Mouse (Mus musculus) embryonic facial prominence, embryonic 10.5 days (tissue): ENCODE data around the gene Fgfr2. TPM values are rescaled to one million over a fixed set of nuclear protein-coding genes. Genes with fewer than 3 reads are reported as not detected.

Experiments used
- DNase-seq: peaks from one replicate; pipeline ENCODE4 v3.0.0-alpha.2; 2017; ENCODE audit warnings: low spot score
- H3K27ac ChIP-seq: fragments of 300-500 bp; sonication (generic); replicated peaks from 2 replicates; pipeline ENCODE4 v1.5.1; 2016; ENCODE audit warnings: mild to moderate bottlenecking
- H3K27me3 ChIP-seq: fragments of 300-500 bp; sonication (generic); replicated peaks from 2 replicates; pipeline ENCODE4 v1.6.1; 2016; ENCODE audit warnings: low read depth, mild to moderate bottlenecking; ENCODE audit not compliant: poor library complexity, severe bottlenecking
- H3K36me3 ChIP-seq: fragments of 300-500 bp; sonication (generic); replicated peaks from 2 replicates; pipeline ENCODE4 v1.6.1; 2016; ENCODE audit warnings: mild to moderate bottlenecking, moderate library complexity
- H3K4me1 ChIP-seq: fragments of 300-500 bp; sonication (generic); 2 replicates; pipeline ENCODE4 v1.6.1; 2016
- H3K4me3 ChIP-seq: fragments of 300-500 bp; sonication (generic); 2 replicates; pipeline ENCODE4 v1.5.1; 2016; ENCODE audit warnings: mild to moderate bottlenecking, moderate library complexity
- H3K9me3 ChIP-seq: fragments of 300-500 bp; sonication (generic); 2 replicates; pipeline ENCODE4 v1.6.1; 2016; ENCODE audit warnings: mild to moderate bottlenecking
- WGBS: fragments of 180-500 bp; shearing (Covaris S2); methylation state at CpG from one replicate; pipeline ENCODE4 v1.1.7; 2016; 5-methylcytosine and 5-hydroxymethylcytosine counted together
- polyA plus RNA-seq: library from polyadenylated mRNA; unstranded; fragments of >200 nt; fragmentation: Nextera tagmentation; extraction: Ambion mirVana; gene quantifications from 2 replicates; pipeline ENCODE4 v1.2.1, GENCODE M21; 2016

Gene Fgfr2
- polyA plus RNA-seq, 1 experiment from 2014 or later: 74.3 TPM

DNA sequence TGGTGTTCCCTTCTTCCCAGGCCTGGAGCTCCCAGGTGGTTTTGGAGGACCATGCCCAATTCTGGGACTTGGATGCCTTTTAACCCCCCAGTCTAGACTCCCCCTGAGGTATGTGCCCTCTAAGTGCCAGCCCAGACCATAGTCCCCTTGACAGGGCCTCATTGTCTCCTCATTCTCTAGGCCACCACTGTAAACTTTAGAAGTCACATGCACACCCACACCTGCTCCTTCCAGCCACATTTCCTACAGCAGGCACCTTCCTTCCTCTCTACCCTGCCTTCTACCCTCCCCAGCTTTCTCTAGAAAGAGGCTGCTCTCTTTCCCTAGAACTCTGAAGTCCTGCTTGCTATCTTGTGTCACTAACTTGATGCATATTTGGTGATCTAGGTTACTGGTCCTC is 2424.7 kb downstream of the Fgfr2 start:
- peaks cover 52% of the 10 kb centered on the region for H3K36me3 ChIP-seq
- no peak overlapping the region for H3K4me3 ChIP-seq
- peaks cover 63% of the 10 kb centered on the region for H3K4me1 ChIP-seq
- no peaks in the 10 kb centered on the region for H3K9me3 ChIP-seq
- H3K27ac ChIP-seq: no peak overlapping the region
- DNase-seq: no peak
- H3K27me3 ChIP-seq: no peaks in the 10 kb centered on the region

DNA sequence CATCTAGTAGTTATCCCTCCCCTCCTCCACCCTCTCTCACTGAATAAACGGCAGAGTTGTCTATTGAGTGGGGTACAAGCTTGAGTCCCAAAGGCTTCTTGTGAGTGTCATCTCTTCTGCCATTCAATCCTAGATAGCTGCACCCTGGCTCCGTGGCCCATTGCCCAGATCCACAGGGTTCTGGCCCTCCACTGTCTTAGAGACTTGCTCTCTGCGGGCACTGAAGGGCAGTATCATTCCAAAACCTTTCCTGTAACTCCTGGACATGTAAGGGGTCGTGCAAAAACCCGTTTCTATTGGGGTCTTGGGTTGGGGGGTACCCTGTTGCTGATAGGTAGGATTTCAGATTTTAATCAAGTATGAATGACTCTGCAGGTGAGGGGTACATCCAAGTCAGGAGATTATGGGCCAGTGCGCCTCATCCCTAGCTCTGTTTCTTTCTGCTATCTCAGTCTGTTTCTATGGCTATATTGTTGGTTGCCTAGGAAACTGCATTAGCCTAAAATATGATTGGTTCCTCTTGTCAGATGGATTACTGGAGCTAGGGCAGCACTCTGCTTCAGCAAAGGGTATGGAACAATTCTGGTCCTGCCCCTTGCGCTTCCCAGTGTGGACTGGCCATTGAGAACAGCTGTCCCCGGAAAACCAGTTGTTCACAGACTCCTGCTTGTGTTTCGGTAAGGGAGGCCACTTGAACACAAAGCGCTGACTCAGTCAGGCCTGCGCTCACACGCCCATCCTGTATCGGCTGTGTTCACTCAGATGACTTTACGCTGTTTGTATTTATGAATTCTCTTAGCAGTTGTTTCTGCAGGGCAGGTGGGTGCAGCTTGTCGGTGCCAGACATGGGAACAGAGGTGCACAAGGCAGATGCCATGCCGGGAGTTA is 2426.6 kb downstream of the Fgfr2 start:
- Histone ChIP-seq H3K4me3 (no peak overlapping the region), H3K36me3 (peaks cover 35% of the 10 kb centered on the region), H3K9me3 (no peaks in the 10 kb centered on the region), H3K27me3 (no peaks in the 10 kb centered on the region), H3K4me1 (peaks cover 77% of the 10 kb centered on the region), H3K27ac (no peak overlapping the region)
- no peak for DNase-seq
- 88% methylated on average over 16 of the region's 16 CpGs for WGBS

DNA sequence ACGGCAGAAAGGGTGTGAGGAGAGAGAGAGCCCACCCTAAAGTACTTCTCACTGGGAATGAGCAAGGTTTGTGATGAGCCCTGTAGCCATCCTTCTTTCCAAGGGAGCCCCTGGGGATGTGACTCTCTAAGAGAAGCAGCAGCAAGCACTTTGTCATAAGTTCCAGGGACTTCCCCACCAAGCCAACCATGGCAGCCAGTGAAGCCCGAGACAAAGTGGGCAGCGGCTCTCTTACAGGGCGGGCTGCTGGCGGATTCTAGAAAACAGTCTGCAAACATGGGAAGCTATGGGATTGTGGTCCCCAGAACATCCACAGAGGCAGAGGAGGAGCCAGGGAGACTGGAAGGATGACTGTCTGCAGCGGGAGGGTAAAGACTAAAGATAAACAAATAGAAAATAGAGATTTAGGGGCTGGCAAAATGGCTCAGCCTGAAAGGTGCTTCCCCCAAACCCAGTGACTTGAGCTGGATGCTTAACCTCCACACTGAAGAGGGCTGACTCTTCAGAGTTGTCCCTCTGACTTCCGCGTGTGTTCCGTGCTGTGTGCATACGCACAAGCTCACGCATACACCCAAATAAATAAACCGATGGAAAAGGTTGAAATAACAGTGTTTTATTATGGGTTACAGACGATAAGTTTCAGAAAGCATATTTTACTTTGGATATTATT is 2427.3 kb downstream of the Fgfr2 start:
- Histone ChIP-seq H3K4me1 (peaks cover 85% of the 10 kb centered on the region), H3K9me3 (no peaks in the 10 kb centered on the region), H3K4me3 (peak overlapping the region; percentile 8; the same call in 1 of the 2 replicates), H3K27ac (peak overlapping the region; percentile 54), H3K27me3 (no peaks in the 10 kb centered on the region), H3K36me3 (peaks cover 27% of the 10 kb centered on the region)
- no peak for DNase-seq
- WGBS: 80% methylated on average over 13 of the region's 13 CpGs

DNA sequence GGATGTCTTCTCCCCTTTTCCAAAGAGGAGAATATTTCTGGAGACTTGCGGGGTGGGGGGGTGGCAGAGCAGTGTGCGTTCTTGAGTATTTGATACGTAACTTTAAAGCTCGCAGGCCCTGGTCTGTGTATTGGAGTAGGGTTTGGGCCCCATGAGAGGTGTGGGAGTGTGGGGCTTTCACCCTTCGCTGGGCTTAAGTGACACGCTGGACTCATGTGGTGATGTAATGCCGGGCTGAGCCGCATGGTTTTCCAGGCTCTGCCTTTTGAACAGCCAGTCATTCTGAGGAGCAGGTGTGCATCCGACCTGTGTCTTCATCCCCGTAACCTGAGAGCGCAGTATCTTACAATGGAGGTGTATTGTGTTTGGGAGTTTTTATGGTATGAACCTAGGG is 2429.4 kb downstream of the Fgfr2 start:
- Histone ChIP-seq H3K4me3 (peak overlapping the region; percentile 73), H3K36me3 (peaks cover 13% of the 10 kb centered on the region; the same call in 1 of the 2 replicates), H3K27me3 (no peaks in the 10 kb centered on the region), H3K9me3 (no peaks in the 10 kb centered on the region), H3K27ac (peak overlapping the region; percentile 96), H3K4me1 (peaks cover 85% of the 10 kb centered on the region)
- peak; percentile 63 for DNase-seq
- 21% methylated on average over 11 of the region's 11 CpGs for WGBS

DNA sequence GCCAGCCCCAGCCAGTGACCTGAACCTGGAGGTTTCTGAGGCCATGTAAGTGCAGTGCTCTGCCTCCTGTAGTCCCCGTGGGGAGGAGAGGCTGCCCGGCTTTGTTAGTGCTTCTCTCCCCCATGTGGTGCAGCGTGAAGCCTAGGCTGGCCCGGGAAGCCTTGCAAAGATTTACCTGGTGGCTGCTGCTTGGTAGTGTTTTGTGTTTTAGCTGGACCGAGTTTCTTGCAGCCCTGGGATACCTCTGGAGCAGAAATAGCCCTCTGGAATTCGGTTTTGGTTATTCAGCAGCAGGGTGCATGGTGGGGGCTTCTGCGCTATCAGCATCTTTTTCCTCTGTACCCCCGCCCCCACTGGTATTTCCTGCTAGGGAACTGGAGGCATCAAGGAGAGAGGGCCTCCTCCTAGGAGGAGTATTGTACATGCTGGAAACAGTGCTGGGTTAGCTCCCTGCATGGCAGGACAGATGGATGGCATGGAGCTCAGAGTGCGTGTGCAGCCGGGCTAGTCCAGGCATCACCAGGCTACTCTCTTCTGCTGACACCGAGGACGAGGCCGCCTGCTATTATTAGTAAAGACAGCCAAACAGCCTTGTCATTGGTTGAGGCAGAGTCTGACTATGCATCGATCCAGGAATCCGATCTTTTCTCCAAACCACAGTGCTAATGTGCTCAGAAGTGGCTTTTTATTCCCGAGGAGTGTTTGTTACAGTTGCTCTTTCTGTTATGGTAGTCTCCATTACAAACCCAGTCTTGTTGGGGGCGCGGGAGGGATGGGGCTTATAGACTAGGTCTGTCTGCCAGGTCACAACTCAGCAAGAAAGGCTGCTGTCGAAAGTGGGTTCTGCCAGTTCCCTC is 2430.0 kb downstream of the Fgfr2 start:
- H3K9me3 ChIP-seq: no peaks in the 10 kb centered on the region
- no peaks in the 10 kb centered on the region for H3K27me3 ChIP-seq
- DNase-seq: no peak
- WGBS: 1% methylated on average over 19 of the region's 19 CpGs
- peaks cover 10% of the 10 kb centered on the region; the same call in 1 of the 2 replicates for H3K36me3 ChIP-seq
- H3K27ac ChIP-seq: peak overlapping the region; percentile 96
- H3K4me1 ChIP-seq: peaks cover 79% of the 10 kb centered on the region
- H3K4me3 ChIP-seq: peak overlapping the region; percentile 73

DNA sequence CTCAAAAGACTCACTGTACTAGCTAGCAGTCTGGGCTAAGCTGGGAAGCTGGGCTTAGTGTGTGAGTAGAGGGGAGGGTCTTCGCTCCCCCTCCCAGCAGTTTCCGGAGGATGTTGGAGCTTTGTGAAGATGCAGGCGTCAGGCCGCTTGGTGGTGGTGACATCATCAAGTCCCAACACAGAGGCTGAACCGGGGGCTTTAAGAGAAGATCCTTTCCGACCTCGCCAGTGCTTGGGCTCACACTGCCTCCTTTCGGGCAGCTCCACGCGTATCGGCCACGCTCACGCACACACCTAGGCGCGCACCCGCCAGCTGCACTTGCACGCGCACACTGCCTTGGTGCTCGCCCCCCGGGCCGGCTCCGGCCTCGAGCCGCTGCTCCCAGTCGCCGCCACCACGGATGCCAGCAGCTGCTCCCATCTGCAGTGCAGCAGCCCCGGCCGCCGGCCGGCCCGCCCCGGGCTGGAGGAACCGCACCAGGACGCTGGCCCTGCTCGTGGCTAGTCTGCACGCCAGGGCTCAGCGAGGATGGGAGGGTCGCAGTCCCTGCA is 2430.7 kb downstream of the Fgfr2 start:
- peak; percentile 89 for DNase-seq
- peaks cover 77% of the 10 kb centered on the region for H3K4me1 ChIP-seq
- WGBS: under 1% methylated on average over 39 of the region's 39 CpGs
- peak overlapping the region; percentile 96 for H3K27ac ChIP-seq
- H3K36me3 ChIP-seq: 0 out of 2 replicates have a peak, but pooled peaks cover 7% of the 10 kb centered on the region
- no peaks in the 10 kb centered on the region for H3K27me3 ChIP-seq
- peak overlapping the region; percentile 73 for H3K4me3 ChIP-seq
- H3K9me3 ChIP-seq: no peaks in the 10 kb centered on the region

DNA sequence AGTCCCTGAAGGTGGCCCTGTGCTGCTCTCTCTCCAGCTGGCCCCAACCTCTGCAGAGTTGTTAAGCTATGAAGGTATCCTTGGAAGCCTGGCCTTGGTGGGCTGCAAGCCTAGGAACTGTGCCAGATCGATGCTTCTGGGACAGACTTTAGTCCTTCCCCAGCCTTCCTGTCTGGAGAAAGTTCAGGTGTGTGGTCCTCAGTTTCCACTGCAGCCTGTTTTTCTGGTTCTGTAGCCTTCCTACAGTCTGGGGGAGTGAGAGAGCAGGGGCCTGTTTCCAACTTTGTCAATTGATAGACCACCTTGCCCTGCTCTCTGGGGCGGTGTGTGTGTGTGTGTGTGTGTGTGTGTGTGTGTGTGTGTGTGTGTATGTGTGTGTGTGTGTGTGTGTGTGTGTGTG is 2431.2 kb downstream of the Fgfr2 start:
- Histone ChIP-seq H3K27ac (peak overlapping the region; percentile 96), H3K9me3 (no peaks in the 10 kb centered on the region), H3K4me3 (peak overlapping the region; percentile 73), H3K4me1 (peaks cover 81% of the 10 kb centered on the region), H3K27me3 (no peaks in the 10 kb centered on the region), H3K36me3 (0 out of 2 replicates have a peak, but pooled peaks cover 3% of the 10 kb centered on the region)
- no peak for DNase-seq
- WGBS: 47% methylated on average over 2 of the region's 2 CpGs

DNA sequence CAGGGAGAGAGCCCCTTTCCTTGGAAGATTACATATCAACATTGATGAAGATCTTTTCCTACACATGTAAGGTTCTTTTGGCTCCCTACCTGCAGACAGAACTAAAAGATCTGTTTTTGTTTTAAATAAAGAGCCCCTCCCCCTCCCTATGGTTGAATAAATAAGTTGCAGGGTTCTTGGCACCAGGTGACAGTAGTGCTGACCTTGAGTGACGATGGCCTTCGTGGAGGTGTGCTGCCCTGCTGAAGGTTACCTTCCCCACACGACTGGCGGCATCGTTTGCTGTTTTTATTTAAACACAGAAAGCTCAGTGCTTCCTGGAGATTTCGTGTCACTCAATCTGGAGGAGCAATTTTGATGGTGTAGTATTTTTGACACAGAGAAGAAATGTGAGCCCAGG is 2432.3 kb downstream of the Fgfr2 start:
- H3K4me3 ChIP-seq: no peak overlapping the region
- DNase-seq: no peak
- peaks cover 74% of the 10 kb centered on the region for H3K4me1 ChIP-seq
- no peaks in the 10 kb centered on the region for H3K9me3 ChIP-seq
- no peaks in the 10 kb centered on the region for H3K27me3 ChIP-seq
- 64% methylated on average over 6 of the region's 6 CpGs for WGBS
- no peaks in the 10 kb centered on the region for H3K36me3 ChIP-seq
- H3K27ac ChIP-seq: no peak overlapping the region; the same call in 1 of the 2 replicates

DNA sequence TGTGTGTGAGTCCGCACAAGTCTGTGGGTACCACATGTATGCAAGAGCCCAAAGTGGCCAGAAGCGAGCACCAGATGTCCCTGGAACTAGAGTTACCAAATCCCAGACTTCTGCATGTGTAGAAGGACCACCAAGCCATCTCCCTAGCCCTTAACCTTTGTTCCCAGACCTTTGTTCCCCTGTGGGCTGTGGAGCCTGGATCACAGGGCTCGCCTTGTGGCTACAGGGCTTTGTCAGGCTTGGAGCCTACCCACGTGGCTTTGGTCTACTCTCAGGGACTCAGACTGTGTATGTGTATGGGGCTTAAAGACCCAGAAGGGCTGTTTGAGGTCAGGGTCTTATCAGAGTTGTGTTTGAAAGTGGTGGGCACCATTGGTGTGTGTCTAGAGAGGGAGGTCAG is 2434.5 kb downstream of the Fgfr2 start:
- H3K4me1 ChIP-seq: peaks cover 51% of the 10 kb centered on the region
- no peaks in the 10 kb centered on the region for H3K36me3 ChIP-seq
- no peak overlapping the region for H3K27ac ChIP-seq
- no peaks in the 10 kb centered on the region for H3K27me3 ChIP-seq
- no peak overlapping the region for H3K4me3 ChIP-seq
- no peaks in the 10 kb centered on the region for H3K9me3 ChIP-seq
- DNase-seq: no peak
- 82% methylated on average over 4 of the region's 4 CpGs for WGBS

DNA sequence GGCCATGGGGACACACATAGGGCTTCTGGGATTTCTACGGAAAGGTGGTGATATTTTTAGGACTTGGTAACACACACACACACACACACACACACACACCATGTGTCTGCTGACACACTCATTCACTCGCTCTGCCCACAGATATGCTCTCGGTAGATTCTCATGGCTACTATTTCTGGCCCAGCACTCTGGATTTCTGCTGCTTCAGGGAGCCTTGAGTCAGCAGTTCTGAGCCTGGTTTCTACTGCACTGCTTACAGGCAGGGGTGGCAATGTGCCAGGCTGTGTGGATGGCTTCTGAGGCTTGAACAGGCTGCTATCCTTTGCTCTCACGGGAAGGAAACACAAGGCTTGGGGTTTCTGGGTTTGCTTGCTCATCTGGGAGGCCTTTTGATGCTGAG is 2441.4 kb downstream of the Fgfr2 start:
- Histone ChIP-seq H3K27me3 (no peaks in the 10 kb centered on the region), H3K27ac (no peak overlapping the region), H3K36me3 (peaks cover 16% of the 10 kb centered on the region), H3K4me3 (no peak overlapping the region), H3K9me3 (no peaks in the 10 kb centered on the region), H3K4me1 (peaks cover 9% of the 10 kb centered on the region)
- no peak for DNase-seq
- WGBS: 89% methylated on average over 4 of the region's 4 CpGs

DNA sequence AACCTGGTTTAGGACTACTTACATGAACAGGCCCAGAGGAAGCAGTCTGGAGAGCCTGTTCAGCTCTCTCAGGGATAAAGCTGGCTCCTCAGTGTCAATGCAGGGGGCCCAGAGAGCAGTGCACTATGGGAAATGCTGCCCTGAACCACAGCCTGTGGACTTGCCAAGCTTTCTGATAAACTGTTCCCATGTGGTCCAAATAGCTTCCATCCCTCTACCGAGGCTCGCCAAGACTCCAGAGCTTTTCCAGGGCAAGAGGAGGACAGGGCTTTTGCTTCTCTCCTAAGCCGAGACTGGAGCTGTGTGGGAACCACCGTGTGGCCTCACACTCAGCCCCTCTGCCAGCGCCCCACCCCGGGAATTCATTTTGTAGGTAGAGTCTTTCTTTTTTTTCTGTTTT is 2444.7 kb downstream of the Fgfr2 start:
- Histone ChIP-seq H3K4me1 (peaks cover 13% of the 10 kb centered on the region), H3K27me3 (no peaks in the 10 kb centered on the region), H3K4me3 (no peak overlapping the region), H3K36me3 (peaks cover 40% of the 10 kb centered on the region), H3K27ac (peak overlapping the region; percentile 19; the same call in 1 of the 2 replicates), H3K9me3 (peaks cover 6% of the 10 kb centered on the region; the same call in 1 of the 2 replicates)
- no peak for DNase-seq
- WGBS: 91% methylated on average over 6 of the region's 6 CpGs
